Mouse (Mus musculus) C3H10T1/2 (cell line): Measurements from ENCODE around the gene Lrrc38. TPM values are rescaled to one million over a fixed set of nuclear protein-coding genes. Genes with fewer than 3 reads are reported as not detected.

Experiments
- polyA plus RNA-seq, 2 experiments: library from polyadenylated mRNA; unstranded; fragments of >200 nt; fragmentation: generic; extraction: Trizol; gene quantifications; one replicate each; pipeline ENCODE4 v1.2.1; 2012; ENCODE audit warnings: missing spikeins in 2 of 2

Lrrc38 gene
- polyA plus RNA-seq: not detected

DNA sequence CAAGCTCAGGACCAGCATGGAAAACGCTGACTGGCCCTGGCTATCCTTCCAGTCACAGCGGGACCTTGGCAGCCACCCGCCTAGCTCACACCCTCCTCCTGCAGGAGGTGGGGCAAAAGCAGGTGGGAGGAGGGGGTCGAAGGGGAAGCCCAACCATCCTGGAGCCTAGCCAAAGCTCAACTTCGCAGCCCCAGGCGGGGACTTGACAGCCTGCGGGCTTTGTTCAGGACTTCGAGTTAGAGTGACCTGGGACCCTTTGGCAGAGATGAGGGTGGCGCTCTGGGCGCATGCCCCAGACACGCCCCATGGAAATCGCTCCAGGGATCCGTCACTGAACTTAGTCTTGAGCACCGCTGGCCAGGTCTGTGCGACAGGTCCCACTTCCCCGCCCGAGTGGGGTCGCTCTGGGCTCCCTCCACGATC, at the start of gene Lrrc38:
Gene Lrrc38 (plus strand): TSS at position 274 of the 423 bp plus-strand sequence.

DNA sequence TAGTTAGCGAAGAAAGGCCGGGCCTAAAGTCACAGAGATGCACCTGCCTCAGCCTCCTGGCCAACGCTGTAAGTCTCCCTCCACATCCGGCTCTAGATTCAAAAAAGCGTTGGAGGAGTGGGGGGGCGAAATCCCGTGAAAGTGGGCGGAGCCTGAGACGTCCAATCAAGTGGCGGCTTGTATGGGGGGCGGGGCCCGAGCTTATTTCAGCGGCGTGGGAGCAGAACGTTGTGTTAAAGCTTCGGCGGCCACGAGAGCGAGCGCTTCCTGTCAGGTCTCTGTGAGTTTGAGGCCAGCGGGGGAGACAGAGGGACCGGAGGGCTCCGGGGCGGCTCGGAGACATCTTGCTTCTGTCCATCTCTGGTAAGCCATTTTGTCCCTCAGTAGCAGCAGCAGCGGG, 44.6 kb downstream of the Lrrc38 start, which contains the start of gene Pramel1:
Gene Pramel1 (plus strand): TSS at position 248 of the 400 bp plus-strand sequence.

GRCm38 (mm10) chr4:143412219-143413092, 62.9 kb downstream of the Lrrc38 start, which contains the start of gene Pramef8:
Pramef8 (plus strand) TSS chr4:143412426.

Other genes starting within 250 kb of the Lrrc38 start
- 10 to 100 TPM in 1 of 2 experiments, 1 to 10 TPM in 1; 1.5 to 11.1 TPM for gene Prdm2, start 136.8 kb upstream of the Lrrc38 start, polyA plus RNA-seq
- gene Pdpn, start 50.2 kb upstream of the Lrrc38 start, polyA plus RNA-seq: 10 to 100 TPM; 24.8 to 73.1 TPM
- gene Pramel1, start 44.7 kb downstream of the Lrrc38 start, polyA plus RNA-seq: not detected
- 10 to 100 TPM in 1 of 2 experiments, 1 to 10 TPM in 1; 2.0 to 13.9 TPM for gene Pramef8, start 62.7 kb downstream of the Lrrc38 start, polyA plus RNA-seq
- gene Oog4, start 100.6 kb downstream of the Lrrc38 start, polyA plus RNA-seq: not detected
- gene Gm13043, start 161.6 kb downstream of the Lrrc38 start, polyA plus RNA-seq: not detected
- gene Gm13040, start 186.2 kb downstream of the Lrrc38 start, polyA plus RNA-seq: under 1 TPM in 1 of 2 experiments, not detected in 1; 0.04 TPM
- gene BC080695, start 201.9 kb downstream of the Lrrc38 start, polyA plus RNA-seq: not detected
- not detected for gene Gm13057, start 202.0 kb downstream of the Lrrc38 start, polyA plus RNA-seq